Mouse (Mus musculus) induced T-regulatory cell, adult 2 months (primary cell): ENCODE measurements at regions not wholly inside any gene's neighbourhood (a gene's known extent, or its start where the extent isn't known, plus 50 kb on each side); places are given as distances from the start of the nearest gene placed in this dataset.

ENCODE experiments used
- DNase-seq: peaks from one replicate; pipeline ENCODE4 v3.0.0-alpha.2; 2012; ENCODE audit warnings: low read depth

- no peak for DNase-seq
These were observed 162.1 kb downstream of the Ice1 start for GRCm38 (mm10) chr13:70475366-70475765.

GRCm38 (mm10) chr13:70499302-70499701, 138.1 kb downstream of the Ice1 start:
- no peak for DNase-seq
